Mouse (Mus musculus) bone marrow macrophage, adult 2 months (primary cell): Measurements from ENCODE around the gene Tmem125.

Source experiments
- CTCF ChIP-seq: IDR thresholded peaks from 2 replicates; pipeline ENCODE4 v1.5.1; 2012; ENCODE audit warnings: low read depth, mild to moderate bottlenecking, low read length, moderate library complexity
- POLR2A ChIP-seq: IDR thresholded peaks from 2 replicates; pipeline ENCODE4 v1.6.1; 2012; ENCODE audit warnings: mild to moderate bottlenecking, low read depth, low read length, borderline replicate concordance

DNA sequence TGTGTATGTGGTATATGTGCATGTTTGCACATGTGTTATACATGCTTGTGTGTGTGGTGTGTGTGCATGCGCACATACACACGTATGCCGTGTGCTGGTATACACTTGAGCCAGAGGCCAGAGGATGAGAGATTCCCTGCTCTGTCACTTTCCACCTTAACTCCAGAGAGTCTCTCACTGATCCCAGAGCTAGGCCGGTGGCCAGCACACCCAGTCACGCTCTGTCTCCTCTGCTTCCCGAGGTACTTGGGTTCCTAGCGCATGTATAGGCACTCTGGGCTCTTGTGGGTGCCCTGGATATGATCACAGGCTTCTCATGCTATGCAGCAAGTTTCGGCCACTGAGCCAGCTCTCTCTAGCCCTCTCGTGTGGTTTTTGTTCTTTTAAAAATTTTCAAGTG lies 43.1 kb downstream of the Tmem125 start:
- TF ChIP-seq POLR2A (no peak), CTCF (no peak)
